Mouse (Mus musculus): ENCODE data around the gene Opalin. TPM values are rescaled to one million over a fixed set of nuclear protein-coding genes. Genes with fewer than 3 reads are reported as not detected.

Opalin gene
- total RNA-seq, 4 experiments from 2014 or later = not detected

DNA sequence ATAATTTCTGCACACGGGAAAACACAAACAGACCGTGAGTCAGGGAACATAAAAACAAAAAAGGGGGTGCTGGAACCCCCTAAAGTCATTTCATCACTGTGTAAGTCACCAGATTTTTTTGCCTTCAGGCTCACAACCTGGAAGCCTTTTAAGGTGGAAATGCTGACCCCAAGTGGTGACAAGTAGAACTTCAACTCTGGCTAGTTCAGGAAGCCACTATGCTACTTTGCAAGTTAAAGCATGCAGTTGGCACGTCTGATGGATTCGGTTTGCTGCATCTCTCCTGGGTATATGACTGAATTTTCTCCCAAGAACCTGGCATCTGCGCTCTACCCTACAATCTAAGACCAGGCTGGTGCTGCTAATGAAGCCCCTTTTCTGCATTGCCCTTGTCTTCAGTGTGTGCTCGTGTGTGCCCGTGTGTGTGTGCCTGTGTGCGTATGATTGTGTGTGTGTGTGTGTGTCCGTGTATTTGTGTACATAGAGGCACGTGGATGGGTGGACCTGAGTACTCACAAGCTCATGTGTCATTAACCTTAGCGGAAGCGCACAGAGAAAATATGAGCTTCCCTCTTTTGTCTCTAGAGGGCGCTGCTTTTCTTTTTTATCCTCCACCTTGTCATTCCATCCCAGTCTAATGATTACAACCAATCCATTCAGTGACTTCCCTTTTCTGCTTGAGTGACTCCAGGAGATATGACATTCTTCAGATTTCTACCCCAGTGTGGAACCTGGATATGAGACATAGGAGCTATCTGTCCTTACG lies 60.8 kb downstream of the Opalin start:
- DNase-seq (ENCODE audit: low spot score in 2 of 2) = no peak

DNA sequence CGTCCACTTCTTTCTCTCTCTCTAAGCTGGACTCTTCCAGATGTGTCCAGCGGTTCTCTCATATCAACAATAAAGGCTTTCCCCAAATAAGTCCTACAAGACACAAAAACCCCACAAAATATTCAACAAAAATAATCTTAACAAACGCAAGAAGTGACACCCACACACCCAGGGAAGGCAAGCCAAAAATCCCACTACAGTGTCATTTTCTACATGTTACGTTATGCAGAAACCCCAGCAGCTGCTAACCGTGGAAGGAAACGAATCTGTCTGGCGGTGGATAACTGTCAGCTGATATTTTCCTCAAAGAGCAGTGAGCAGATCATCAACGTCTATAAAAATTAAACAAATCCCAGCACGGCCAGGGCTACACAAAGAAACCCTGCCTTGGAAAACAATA lies 62.9 kb downstream of the Opalin start:
- no peak for DNase-seq (ENCODE audit: low spot score in 2 of 2)

DNA sequence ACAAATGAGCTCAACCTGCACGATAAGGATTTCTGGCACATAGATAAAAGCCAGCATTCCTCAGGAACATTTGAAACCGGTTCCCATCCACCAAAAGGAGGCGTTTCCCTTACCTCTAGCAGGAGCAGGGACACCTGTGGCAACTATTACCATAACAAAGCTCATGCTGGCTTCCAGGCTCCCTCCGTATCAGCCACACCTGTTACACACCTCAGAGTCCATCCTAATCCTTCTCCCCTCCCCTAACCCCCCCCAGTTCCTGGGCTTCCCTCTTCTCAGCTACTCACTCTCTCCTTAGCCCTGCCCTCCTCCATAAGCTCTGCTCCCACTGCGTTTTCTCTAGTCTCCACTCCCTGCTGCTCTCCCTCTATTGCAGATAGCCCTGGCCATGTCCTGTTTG lies 63.3 kb downstream of the Opalin start:
- DNase-seq (ENCODE audit: low spot score in 2 of 2) = no peak

Other genes with a start within 250 kb of the Opalin start
- 1 to 10 TPM; 2.0 to 3.3 (median 2.8) TPM for gene Ccnj, start 245.8 kb downstream of the Opalin start, total RNA-seq (2022)
- gene Zfp518a, start 182.4 kb downstream of the Opalin start, total RNA-seq (2022) = 1 to 10 TPM; 4.5 to 6.6 (median 5.1) TPM
- 1 to 10 TPM in 2 of 4 experiments, under 1 TPM in 2; 0.83 to 1.1 (median 1.0) TPM for gene Blnk, start 82.6 kb downstream of the Opalin start, total RNA-seq (2022)
- under 1 TPM in 2 of 4 experiments, not detected in 2; 0.13 to 0.16 TPM for gene Dntt, start 47.8 kb downstream of the Opalin start, total RNA-seq (2022)
- under 1 TPM in 1 of 4 experiments, not detected in 3; 0.07 TPM for gene Tll2, start 129.7 kb upstream of the Opalin start, total RNA-seq (2022)
- 10 to 100 TPM; 57.3 to 70.7 (median 66.5) TPM for gene Tm9sf3, start 186.9 kb upstream of the Opalin start, total RNA-seq (2022)

Data from gastrocnemius, adult 8-10 months (tissue).